Mouse (Mus musculus) retina, postnatal 7 days (tissue): Measurements from ENCODE around the gene Ralgps1.

Experiments
- DNase-seq: peaks from one replicate; pipeline ENCODE4 v3.0.0-alpha.2; 2012; ENCODE audit warnings: low read depth, low spot score

Gene Ralgps1

GRCm38 (mm10) chr2:33370777-33371647 is at the start of gene Ralgps1:
Ralgps1 (minus strand) TSS chr2:33371486.
- DNase-seq, result peak; percentile 92

DNA sequence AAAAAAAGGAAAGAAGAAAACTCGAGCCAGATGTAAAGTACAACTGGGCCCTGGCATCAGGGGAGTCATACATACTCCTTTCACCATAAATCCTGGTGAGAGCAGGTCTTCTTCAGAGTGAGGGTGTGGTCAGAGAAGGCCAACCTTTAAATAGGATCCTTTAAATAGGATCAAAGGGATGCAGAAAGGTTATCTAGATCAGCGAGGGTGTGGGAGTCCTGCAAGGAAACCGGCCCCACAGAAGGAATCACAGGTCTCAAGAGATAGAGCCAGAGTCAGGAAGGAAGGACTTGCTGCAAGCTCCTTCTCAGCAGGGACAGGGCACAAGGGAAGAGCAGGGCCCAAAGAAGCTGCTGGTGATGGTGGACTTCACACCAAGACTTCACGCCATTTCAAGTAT is 46.2 kb upstream of the Ralgps1 start:
- DNase-seq, result no peak

DNA sequence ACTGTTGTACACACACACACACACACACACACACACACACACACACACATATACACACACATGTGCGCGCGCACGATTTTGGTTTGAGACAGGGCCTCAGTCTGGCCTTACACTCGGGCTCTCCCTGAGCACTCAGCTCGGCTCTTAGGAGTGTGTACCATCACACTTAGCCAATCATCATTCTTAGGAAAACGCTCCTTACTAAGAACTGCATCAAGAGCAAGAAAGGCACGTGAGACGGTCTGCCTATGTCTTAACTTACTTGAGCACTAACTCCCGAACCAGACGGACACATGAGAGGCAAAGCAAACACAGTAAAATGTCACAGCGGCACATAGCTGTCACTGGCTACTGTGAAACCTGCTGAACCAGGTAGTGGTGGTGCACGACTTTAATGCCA is 42.7 kb upstream of the Ralgps1 start:
- no peak for DNase-seq

DNA sequence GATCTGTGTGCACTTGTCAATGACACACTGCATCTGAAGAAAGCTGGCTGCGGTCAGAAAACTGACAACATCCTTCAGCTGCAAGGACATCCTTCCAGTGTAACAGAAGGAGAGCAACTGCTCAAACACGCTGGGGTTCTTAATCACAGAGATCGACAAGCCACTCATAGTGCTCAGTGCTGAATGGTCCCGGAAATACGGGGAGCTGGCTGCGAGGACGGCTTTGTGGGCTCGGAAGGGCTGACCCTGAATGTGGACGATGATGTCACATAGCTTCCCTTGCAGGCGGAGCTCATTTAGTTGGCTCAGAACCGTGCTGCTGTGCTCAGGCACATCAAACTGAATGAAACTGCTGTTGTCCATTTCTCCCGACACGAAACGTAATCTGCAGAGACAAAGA is 40.8 kb upstream of the Ralgps1 start:
- no peak for DNase-seq

DNA sequence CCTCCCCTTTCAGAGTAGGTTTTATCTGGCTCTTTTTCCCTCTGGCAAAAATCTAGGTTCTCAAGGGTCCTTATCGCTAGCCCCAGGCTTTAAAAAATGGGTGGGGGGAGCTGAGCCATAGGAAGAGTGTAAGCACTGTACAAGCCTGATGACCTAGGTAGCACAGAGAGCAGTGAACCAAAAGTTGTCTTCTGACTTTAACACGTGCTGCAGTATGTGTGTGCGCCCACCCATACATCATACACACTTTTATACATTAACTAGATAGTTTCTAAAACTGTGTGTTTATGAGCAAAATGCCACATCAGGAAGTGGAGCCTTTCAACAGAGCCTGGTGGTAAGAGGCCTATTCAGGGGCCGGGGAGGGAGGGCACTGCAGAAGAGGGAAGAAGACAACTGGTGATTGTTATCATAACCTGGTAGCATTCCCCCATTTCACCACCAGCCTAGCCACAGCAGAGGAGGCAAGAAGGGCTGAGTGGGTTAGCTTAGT is 32.3 kb upstream of the Ralgps1 start:
- no peak for DNase-seq

- DNase-seq, result no peak
These were observed 31.4 kb upstream of the Ralgps1 start for GRCm38 (mm10) chr2:33402638-33403037.

DNA sequence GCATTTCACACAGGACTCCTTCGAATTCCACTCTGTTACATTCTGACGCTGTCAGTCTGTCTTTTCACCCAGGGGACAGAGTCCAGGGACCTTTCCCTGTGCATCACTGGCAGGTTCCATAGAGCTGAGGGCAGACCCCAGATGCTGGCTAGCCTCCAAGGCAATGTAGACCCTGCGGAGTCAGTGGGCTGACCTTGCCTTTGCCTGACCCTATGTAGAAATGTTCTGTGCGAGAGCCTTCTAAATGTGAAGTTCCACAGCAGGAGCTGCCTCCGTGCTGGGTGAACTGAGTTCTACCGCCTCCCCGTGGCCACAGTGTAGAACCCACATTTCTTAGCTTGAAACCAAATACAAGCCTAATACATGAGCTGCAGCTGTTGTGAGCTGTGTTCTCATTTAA is 30.9 kb upstream of the Ralgps1 start:
- peak; percentile 65 for DNase-seq

GRCm38 (mm10) chr2:33401217-33401616 is 29.9 kb upstream of the Ralgps1 start:
- peak; percentile 17 for DNase-seq

- no peak for DNase-seq
These were observed 29.3 kb upstream of the Ralgps1 start for GRCm38 (mm10) chr2:33400541-33400940.

DNA sequence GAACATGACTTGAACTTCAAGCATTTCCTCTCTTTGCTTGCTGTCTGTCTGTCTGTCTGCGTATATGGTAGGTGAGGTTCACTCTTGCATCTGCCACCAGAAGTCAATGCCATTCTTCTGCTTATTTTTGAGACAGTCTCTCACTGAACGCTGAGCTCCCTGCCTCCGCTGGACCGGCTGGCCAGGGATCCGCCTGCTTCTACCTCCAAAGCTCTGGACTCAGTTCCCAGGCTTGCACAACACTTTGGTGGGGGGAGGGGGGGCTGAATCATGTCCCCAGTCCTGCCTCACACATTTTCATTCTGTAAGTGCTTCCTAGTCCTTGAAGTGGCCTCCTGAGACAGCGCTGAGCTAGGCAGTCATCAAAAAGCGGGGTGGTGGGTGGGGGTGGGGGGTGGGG is 27.8 kb upstream of the Ralgps1 start:
- no peak for DNase-seq

- no peak for DNase-seq
These were observed 25.8 kb upstream of the Ralgps1 start for GRCm38 (mm10) chr2:33397036-33397435.

DNA sequence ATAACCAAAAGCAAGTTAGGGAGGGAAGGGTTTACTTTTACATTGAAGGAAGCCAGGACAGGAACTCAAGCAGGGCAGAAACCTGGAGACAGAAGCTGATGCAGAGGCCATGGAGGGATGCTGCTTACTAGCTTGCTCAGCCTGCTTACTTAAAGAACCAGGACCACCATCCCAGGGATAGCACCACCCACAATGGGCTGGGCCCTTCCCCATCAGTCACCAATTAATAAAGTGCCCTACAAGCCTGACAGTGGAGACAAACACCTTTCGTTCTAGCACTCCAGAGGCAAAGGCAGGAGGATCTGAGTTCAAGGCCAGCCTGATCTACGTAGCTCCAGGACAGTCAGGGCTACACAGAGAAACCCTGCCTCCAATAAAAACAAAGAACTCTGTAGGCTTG is 23.8 kb upstream of the Ralgps1 start:
- no peak for DNase-seq

GRCm38 (mm10) chr2:33393951-33394635 is 22.8 kb upstream of the Ralgps1 start:
- peak; percentile 73 for DNase-seq

- DNase-seq, result no peak
These were observed 21.7 kb upstream of the Ralgps1 start for GRCm38 (mm10) chr2:33393021-33393420.

- no peak for DNase-seq
These were observed 542 bp upstream of the Ralgps1 start for GRCm38 (mm10) chr2:33371648-33372408.

- DNase-seq, result no peak
These were observed 960 bp downstream of the Ralgps1 start for GRCm38 (mm10) chr2:33370276-33370776.

DNA sequence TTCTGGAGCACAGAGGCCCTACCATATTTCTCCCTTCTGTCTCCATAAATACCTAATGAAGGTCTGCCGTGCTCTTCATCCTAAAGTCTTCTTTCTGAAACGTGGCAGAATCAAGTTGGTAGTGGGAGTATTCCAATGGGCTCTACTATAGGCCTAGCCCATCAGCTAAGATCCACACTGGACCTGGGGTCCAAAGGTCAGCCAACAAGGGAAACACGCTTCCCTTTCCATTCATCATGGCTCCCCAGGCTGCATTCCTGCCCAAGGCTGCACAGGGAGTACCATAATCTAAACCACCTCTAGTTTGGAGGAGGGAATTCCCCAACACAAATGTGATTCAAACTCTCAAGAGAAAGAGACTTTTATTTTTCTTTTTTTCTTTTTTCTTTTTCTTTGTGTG is 1.8 kb downstream of the Ralgps1 start:
- no peak for DNase-seq

DNA sequence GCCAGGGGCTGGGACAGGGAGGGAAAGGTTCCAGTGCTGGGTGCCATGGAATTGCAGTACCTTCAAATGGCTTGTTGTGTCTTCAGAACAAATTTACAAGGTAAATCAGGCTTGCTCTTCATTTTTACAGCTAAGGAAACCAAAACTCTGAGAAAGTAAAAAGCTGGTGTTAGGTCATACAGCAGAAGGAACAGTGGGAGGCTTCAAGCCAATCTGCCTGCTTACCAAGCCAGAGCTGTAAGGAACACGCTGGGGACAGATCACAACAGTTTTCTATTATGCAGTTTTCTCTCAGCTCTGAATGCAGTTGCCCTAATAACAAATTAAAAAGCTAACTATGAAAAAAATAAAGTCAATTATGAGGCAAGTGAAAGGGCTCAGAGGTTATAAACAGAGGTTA is 2.8 kb downstream of the Ralgps1 start:
- DNase-seq, result no peak

DNA sequence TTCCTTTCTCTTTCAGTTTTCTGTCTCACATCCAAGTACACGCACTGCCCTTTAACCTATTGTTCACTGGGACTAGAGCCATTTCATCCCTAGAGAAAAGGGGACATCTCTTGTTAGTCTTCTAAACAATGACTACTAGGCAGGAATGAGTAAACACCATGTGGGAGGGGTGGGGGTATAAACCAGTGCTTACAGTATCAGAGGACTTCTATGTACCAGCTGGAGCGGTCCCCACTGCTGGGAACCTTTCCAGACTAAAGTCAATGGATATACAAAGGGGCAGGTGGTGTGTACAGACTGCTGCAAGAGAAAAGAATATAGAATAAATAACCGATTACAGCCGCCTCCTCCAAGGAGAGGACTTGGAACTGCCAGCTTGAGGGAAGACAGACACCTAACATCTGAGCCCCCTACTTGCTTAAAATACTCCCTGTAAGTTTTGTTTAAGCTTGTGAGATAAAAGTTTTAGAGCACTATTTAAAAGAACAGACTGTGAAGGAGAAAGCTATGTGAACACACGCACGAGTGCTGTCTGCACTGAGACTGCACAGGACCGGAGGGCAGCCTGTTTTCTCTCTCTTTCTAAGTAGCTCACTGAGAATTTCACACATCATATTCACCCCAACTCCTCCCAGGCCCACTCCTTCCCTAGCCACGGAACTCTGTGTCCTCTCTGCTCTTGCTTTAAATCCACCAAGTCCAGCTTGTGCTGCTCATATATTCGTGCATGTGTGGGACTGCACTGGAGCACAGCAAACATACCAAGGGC is 5.4 kb downstream of the Ralgps1 start:
- DNase-seq, result no peak

DNA sequence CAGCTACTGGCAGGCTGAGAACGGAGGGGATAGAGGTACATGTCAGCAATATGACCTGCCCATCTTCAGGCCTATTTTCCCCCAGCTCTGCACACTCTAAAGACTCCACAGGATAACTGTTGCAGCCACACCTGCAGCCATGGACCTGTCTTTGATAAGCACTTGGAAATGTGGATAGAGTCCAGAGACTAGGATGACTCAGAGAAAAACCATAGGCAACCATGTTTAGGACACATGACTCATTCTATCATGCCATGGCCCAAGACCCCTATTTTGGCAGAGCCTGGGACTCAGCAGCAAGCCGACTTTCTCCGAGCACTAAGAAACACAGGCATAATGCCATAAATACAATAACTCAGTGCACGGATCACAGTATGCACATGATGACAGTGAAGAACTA is 6.6 kb downstream of the Ralgps1 start:
- DNase-seq, result no peak

DNA sequence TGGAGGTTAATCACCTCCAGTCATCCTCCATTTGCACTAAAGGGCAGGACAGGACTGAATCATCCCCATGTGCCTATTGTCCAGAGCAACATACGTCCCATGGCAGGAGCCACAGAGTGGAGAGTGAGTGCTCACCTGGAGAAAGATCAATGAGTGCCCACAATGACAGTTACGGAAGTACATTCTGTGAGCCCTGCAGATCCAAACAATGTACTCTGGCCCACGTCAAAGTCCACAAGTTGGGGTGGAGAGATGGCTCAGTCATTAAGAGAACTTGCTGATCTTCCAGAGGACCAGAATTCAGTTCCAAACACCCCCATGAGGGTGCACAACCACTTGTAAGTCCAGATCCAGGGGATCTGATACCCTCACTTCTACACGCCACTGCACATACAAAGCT is 7.4 kb downstream of the Ralgps1 start:
- no peak for DNase-seq
